Mouse (Mus musculus): ENCODE results near the gene Mapk3.

DNA sequence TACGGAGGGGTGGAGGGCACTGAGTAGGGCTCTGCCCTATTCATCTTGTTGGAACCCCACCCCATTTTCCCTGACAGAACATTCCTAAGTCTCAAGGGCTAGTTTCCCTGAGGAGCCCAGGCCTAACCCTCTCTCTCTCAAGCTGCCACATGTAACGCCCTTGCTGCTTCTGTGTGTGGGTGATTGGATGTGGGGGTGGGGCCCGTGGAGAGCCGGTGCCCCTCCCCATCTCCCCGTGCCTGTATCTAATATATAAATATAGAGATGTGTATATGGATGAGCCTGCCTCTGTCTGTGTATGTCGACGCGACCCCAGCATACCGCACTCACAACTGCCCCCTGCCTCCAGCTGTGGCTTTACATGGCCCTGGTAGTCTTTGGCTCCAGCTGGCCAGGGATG is 6.1 kb downstream of the Mapk3 start:
- no peak for TF ChIP-seq CTCF (conservative IDR thresholded peaks at IDR 0.05 in 1 of 2, IDR thresholded peaks at IDR 0.05 in 1 of 2; ENCODE audit: low read depth in 2 of 2, low read length in 2 of 2)
- TF ChIP-seq TCF12 (IDR thresholded peaks at IDR 0.05; ENCODE audit: low read depth, low read length) = no peak
- no peak for TF ChIP-seq MAFK (IDR thresholded peaks at IDR 0.05; ENCODE audit: insufficient replicate concordance, low read length)
- TF ChIP-seq E2F4 (IDR thresholded peaks at IDR 0.05; ENCODE audit: insufficient replicate concordance, low read depth, low read length) = no peak
- TF ChIP-seq NELFE (IDR thresholded peaks at IDR 0.05; ENCODE audit: low read depth, low read length) = no peak
- TF ChIP-seq MXI1 (IDR thresholded peaks at IDR 0.05; ENCODE audit: low read depth, low read length) = no peak
- no peak for TF ChIP-seq MEF2A (IDR thresholded peaks at IDR 0.05; ENCODE audit: borderline replicate concordance, low read depth, low read length)
- TF ChIP-seq POLR2A (IDR thresholded peaks at IDR 0.05; ENCODE audit: low read depth, low read length) = no peak
- no peak for TF ChIP-seq EP300 (IDR thresholded peaks at IDR 0.05; ENCODE audit: low read length)
- TF ChIP-seq ELF1 (IDR thresholded peaks at IDR 0.05; ENCODE audit: low read depth, low read length) = no peak
